Mouse (Mus musculus) G1E (cell line): ENCODE measurements around the gene Sp7. TPM values are rescaled to one million over a fixed set of nuclear protein-coding genes. Genes with fewer than 3 reads are reported as not detected.

Experiments
- ATAC-seq: 2 replicates; pipeline ENCODE4 v1.8.0; 2016; ENCODE audit warnings: mild to moderate bottlenecking; ENCODE audit not compliant: insufficient number of reproducible peaks, poor library complexity, low FRiP score, severe bottlenecking; ENCODE audit errors: extremely low read depth
- DNase-seq: peaks from one replicate; pipeline ENCODE4 v3.0.0; 2012; ENCODE audit warnings: low spot score
- H3K27me3 ChIP-seq: 2 replicates; pipeline ENCODE4 v1.6.1; 2012; ENCODE audit warnings: mild to moderate bottlenecking, low read length, inconsistent platforms; ENCODE audit not compliant: insufficient read depth
- H3K36me3 ChIP-seq: replicated peaks from 2 replicates; pipeline ENCODE3; 2012; ENCODE audit warnings: mild to moderate bottlenecking, inconsistent platforms
- H3K4me1 ChIP-seq: 2 replicates; pipeline ENCODE4 v1.6.1; 2012; ENCODE audit warnings: low read depth, low read length, inconsistent platforms, mixed read lengths; ENCODE audit not compliant: insufficient read depth
- H3K4me3 ChIP-seq: 2 replicates; pipeline ENCODE4 v1.5.1; 2012; ENCODE audit warnings: low read depth, mild to moderate bottlenecking, inconsistent platforms, low read length, moderate library complexity, mixed read lengths
- H3K9me3 ChIP-seq: replicated peaks from 2 replicates; pipeline ENCODE4 v1.6.1; 2012; ENCODE audit warnings: inconsistent platforms
- CTCF ChIP-seq: IDR thresholded peaks from 2 replicates; pipeline ENCODE4 v1.5.1; 2012; ENCODE audit warnings: low read depth, low read length, inconsistent platforms, mixed read lengths
- GATA1 ChIP-seq: IDR thresholded peaks from 2 replicates; pipeline ENCODE4 v1.6.1; 2012; ENCODE audit warnings: borderline replicate concordance, low read length, inconsistent platforms, mixed read lengths
- GATA2 ChIP-seq: IDR thresholded peaks from 2 replicates; pipeline ENCODE4 v1.6.1; 2012; ENCODE audit warnings: low read depth, low read length, inconsistent platforms, borderline replicate concordance
- POLR2AphosphoS5 ChIP-seq: IDR thresholded peaks from 2 replicates; pipeline ENCODE4 v1.6.1; 2012; ENCODE audit warnings: low read depth, low read length, inconsistent platforms; ENCODE audit not compliant: insufficient replicate concordance
- TAL1 ChIP-seq: conservative IDR thresholded peaks from 2 replicates; pipeline ENCODE4 v1.6.1; 2012; ENCODE audit warnings: low read depth, low read length, inconsistent platforms, mixed read lengths
- polyA plus RNA-seq: library from polyadenylated mRNA; stranded (reverse); fragments of >175 nt; gene quantifications from 2 replicates; pipeline ENCODE4 v1.2.3, GENCODE M21; 2012
- total RNA-seq, 2 experiments: library from RNA; stranded (forward) in 1 of 2; stranded (reverse) in 1 of 2; fragments of 200-1000 nt in 1 of 2; fragments of >200 nt in 1 of 2; fragmentation: Nextera tagmentation in 1 of 2; gene quantifications; 2 replicates each; pipeline ENCODE4 v1.2.3; 2014 to 2017

Gene Sp7
- total and polyA plus RNA-seq, 3 experiments: 0.16 TPM; not detected in 2

GRCm38 (mm10) chr15:102370727-102371126, 3.7 kb upstream of the Sp7 start:
- ATAC-seq: no peak
- Histone ChIP-seq H3K4me3 (no peak overlapping the region), H3K4me1 (peaks cover 22% of the 10 kb centered on the region), H3K27me3 (peaks cover 78% of the 10 kb centered on the region), H3K9me3 (no peaks in the 10 kb centered on the region), H3K36me3 (no peaks in the 10 kb centered on the region)
- TF ChIP-seq CTCF (no peak), GATA2 (no peak), TAL1 (no peak), POLR2AphosphoS5 (no peak), GATA1 (no peak)
- no peak for DNase-seq

GRCm38 (mm10) chr15:102369972-102370371, 3.0 kb upstream of the Sp7 start:
- Histone ChIP-seq H3K4me1 (peaks cover 24% of the 10 kb centered on the region), H3K36me3 (no peaks in the 10 kb centered on the region), H3K4me3 (no peak overlapping the region), H3K9me3 (no peaks in the 10 kb centered on the region), H3K27me3 (peaks cover 78% of the 10 kb centered on the region)
- TF ChIP-seq POLR2AphosphoS5: no peak
- no peak for TF ChIP-seq GATA1
- TF ChIP-seq TAL1: no peak
- no peak for TF ChIP-seq GATA2
- TF ChIP-seq CTCF: no peak
- ATAC-seq (no peak), DNase-seq (no peak)

GRCm38 (mm10) chr15:102366238-102366637, 744 bp downstream of the Sp7 start:
- TF ChIP-seq CTCF (no peak), POLR2AphosphoS5 (no peak), GATA2 (no peak), TAL1 (no peak), GATA1 (no peak)
- H3K27me3 ChIP-seq: peaks cover 77% of the 10 kb centered on the region
- H3K4me1 ChIP-seq: peaks cover 31% of the 10 kb centered on the region

GRCm38 (mm10) chr15:102364678-102365077, 2.3 kb downstream of the Sp7 start:
- Histone ChIP-seq H3K4me3 (no peak overlapping the region), H3K9me3 (no peaks in the 10 kb centered on the region), H3K36me3 (no peaks in the 10 kb centered on the region), H3K4me1 (peaks cover 21% of the 10 kb centered on the region), H3K27me3 (peaks cover 71% of the 10 kb centered on the region)
- ATAC-seq (peak; percentile 28; the same call in 1 of the 2 replicates), DNase-seq (no peak)
- TF ChIP-seq GATA1: no peak
- TF ChIP-seq CTCF: no peak
- no peak for TF ChIP-seq TAL1
- TF ChIP-seq GATA2: no peak
- no peak for TF ChIP-seq POLR2AphosphoS5

More at GRCm38 (mm10) chr15:102366238-102366637, 744 bp downstream of the Sp7 start:
- H3K36me3 ChIP-seq: no peaks in the 10 kb centered on the region
- ATAC-seq: no peak
- no peak overlapping the region for H3K4me3 ChIP-seq
- no peaks in the 10 kb centered on the region for H3K9me3 ChIP-seq
- DNase-seq: no peak

- Histone ChIP-seq H3K27me3 (peaks cover 80% of the 10 kb centered on the region), H3K4me3 (no peak overlapping the region), H3K36me3 (no peaks in the 10 kb centered on the region), H3K4me1 (peaks cover 23% of the 10 kb centered on the region), H3K9me3 (no peaks in the 10 kb centered on the region)
- no peak for ATAC-seq
- no peak for DNase-seq
- TF ChIP-seq GATA2 (no peak), POLR2AphosphoS5 (no peak), CTCF (no peak), GATA1 (no peak), TAL1 (no peak)
Measured at GRCm38 (mm10) chr15:102362648-102363047, 4.3 kb downstream of the Sp7 start.

GRCm38 (mm10) chr15:102358834-102359233, 8.1 kb downstream of the Sp7 start:
- Histone ChIP-seq H3K4me3 (no peak overlapping the region), H3K4me1 (peaks cover 16% of the 10 kb centered on the region), H3K36me3 (no peaks in the 10 kb centered on the region), H3K9me3 (peaks cover 11% of the 10 kb centered on the region), H3K27me3 (peaks cover 80% of the 10 kb centered on the region)
- no peak for DNase-seq
- TF ChIP-seq CTCF: no peak
- no peak for TF ChIP-seq GATA2
- TF ChIP-seq TAL1: no peak
- no peak for TF ChIP-seq GATA1
- TF ChIP-seq POLR2AphosphoS5: no peak
- no peak for ATAC-seq
